Mouse (Mus musculus): Measurements from ENCODE around the gene Arhgap22.

GRCm38 (mm10) chr14:33185068-33185800 lies 28.6 kb upstream of the Arhgap22 start, which contains the start of gene Wdfy4:
- peak; percentile 22; the same call in 1 of the 2 replicates for TF ChIP-seq POLR2A (IDR thresholded peaks at IDR 0.05; ENCODE audit: borderline replicate concordance, extremely low read depth, low read depth, low read length)
- no peak for TF ChIP-seq CTCF (IDR thresholded peaks at IDR 0.05; ENCODE audit: insufficient read depth, low read length)

All from lung, adult 2 months (tissue).